Mouse (Mus musculus): ENCODE results near the gene Omt2b.
"Not testable (repeated sequence)": the region's sequence is repeated elsewhere in the genome, so short reads cannot be mapped to it uniquely, and the experiment has no call there.

DNA sequence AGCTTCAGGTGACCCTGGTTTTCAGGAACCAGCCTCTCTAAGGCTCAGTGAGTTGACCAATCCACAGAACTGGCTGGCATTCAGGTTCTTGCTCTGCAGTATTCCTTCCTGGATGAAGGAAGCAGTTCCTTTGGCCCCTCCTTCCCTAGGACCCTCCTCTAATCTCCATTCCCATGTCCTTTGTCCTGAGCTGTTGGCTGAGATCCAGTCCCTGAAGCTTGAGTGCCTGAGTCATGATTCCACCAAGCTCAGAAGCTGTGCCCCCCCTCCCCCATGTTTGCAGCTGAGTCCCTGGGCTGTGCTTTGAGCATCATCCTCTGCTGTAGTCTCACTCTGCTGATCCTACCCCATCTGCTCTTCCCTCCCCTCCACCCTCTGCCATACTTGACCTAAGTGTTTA is 9.7 kb downstream of the Omt2b start:
- TF ChIP-seq CTCF, EP300 (IDR thresholded peaks at IDR 0.05; ENCODE audit: low read depth): not testable (repeated sequence)
